ENCODE assay signal across 8 mouse cellular contexts in genomic region chr4:136602018-136602554, GRCm38 (mm10). TPM values are rescaled to one million over a fixed set of nuclear protein-coding genes. Genes with fewer than 3 reads are reported as not detected.
DNase-seq lines count a peak whose midpoint lies in the region; ATAC-seq and TF ChIP-seq lines count a peak whose summit lies in the region.
"Had no signal": no experiment of that assay in that cellular context is flagged by ENCODE, and none has a peak within 500 bp of the region (broad histone marks: within the 10 kb centered on the region; RNA-seq: fewer than 3 reads in every experiment).

No protein-coding gene starts in this region.

- H3K9me3 ChIP-seq in embryonic facial prominence, embryonic 13.5 days: no peaks in the 10 kb centered on the region
- no peaks in the 10 kb centered on the region for H3K9me3 ChIP-seq in heart, embryonic 14.5 days (ENCODE audit: control insufficient read depth, low read length)
- H3K9me3 ChIP-seq in lung, postnatal 0 days (ENCODE audit: low read length): no peaks in the 10 kb centered on the region

- no peaks in the 10 kb centered on the region for H3K27me3 ChIP-seq in embryonic facial prominence, embryonic 13.5 days
- H3K27me3 ChIP-seq in heart, embryonic 14.5 days (ENCODE audit: control insufficient read depth, insufficient read depth, low read length): no peaks in the 10 kb centered on the region
- H3K27me3 ChIP-seq in lung, postnatal 0 days (replicated peaks; ENCODE audit: insufficient read depth, low read length): no peaks in the 10 kb centered on the region

- ATAC-seq in embryonic facial prominence, embryonic 13.5 days (ENCODE audit: insufficient number of reproducible peaks, insufficient read depth, low FRiP score, low TSS enrichment, low read depth): peak; percentile 65
- ATAC-seq in heart, embryonic 14.5 days (ENCODE audit: insufficient number of reproducible peaks, insufficient read depth, low FRiP score, low read depth): peak; percentile 62
- ATAC-seq in lung, postnatal 0 days: peak; percentile 67

- peak; percentile 64 for DNase-seq in ES-CJ7 (ENCODE audit: low read depth, low spot score)
- DNase-seq in adrenal gland, postnatal 25 days: peak; percentile 45
- DNase-seq in kidney, postnatal 36 days: peak; percentile 14 to 57
- peak; percentile 54 for DNase-seq in lung, postnatal 0 days (ENCODE audit: low spot score)
- DNase-seq in retina, postnatal 1 day: peak; percentile 64

- peak overlapping the region; percentile 64 for H3K4me2 ChIP-seq in embryonic facial prominence, embryonic 13.5 days
- peak overlapping the region; percentile 73 for H3K4me2 ChIP-seq in heart, embryonic 14.5 days (ENCODE audit: low read length)
- H3K4me2 ChIP-seq in lung, postnatal 0 days (replicated peaks; ENCODE audit: low read depth, low read length): peak overlapping the region; percentile 56

- no peak for TF ChIP-seq EP300 in lung, postnatal 0 days (IDR thresholded peaks at IDR 0.05)

- 0 out of 2 replicates have a peak, but pooled peaks cover 6% of the 10 kb centered on the region for H3K36me3 ChIP-seq in embryonic facial prominence, embryonic 13.5 days
- no peaks in the 10 kb centered on the region for H3K36me3 ChIP-seq in heart, embryonic 14.5 days (ENCODE audit: control insufficient read depth, insufficient read depth, low read length)
- no peaks in the 10 kb centered on the region for H3K36me3 ChIP-seq in lung, postnatal 0 days (ENCODE audit: insufficient read depth, low read length)

- under 1% methylated on average over 68 of the region's 68 CpGs for WGBS in embryonic facial prominence, embryonic 13.5 days
- WGBS in heart, embryonic 14.5 days: under 1% methylated on average over 57 of the region's 68 CpGs
- under 1% methylated on average over 56 of the region's 68 CpGs for WGBS in lung, postnatal 0 days

- H3K9ac ChIP-seq in embryonic facial prominence, embryonic 13.5 days: peak overlapping the region; percentile 99
- peak overlapping the region; percentile 99 for H3K9ac ChIP-seq in heart, embryonic 14.5 days (ENCODE audit: low read length)
- H3K9ac ChIP-seq in lung, postnatal 0 days (replicated peaks; ENCODE audit: low read depth): peak overlapping the region; percentile 90

- no peak for TF ChIP-seq CTCF in lung, postnatal 0 days (IDR thresholded peaks at IDR 0.05)

- peak overlapping the region; percentile 89 for H3K4me3 ChIP-seq in embryonic facial prominence, embryonic 13.5 days
- peak overlapping the region; percentile 98 to 99 for H3K4me3 ChIP-seq in heart, embryonic 14.5 days (ENCODE audit: control insufficient read depth in 1 of 2, insufficient read depth in 1 of 2, low read depth in 1 of 2, low read length in 2 of 2)
- peak overlapping the region; percentile 88 for H3K4me3 ChIP-seq in lung, postnatal 0 days (ENCODE audit: low read depth, low read length)

- peak overlapping the region; percentile 91 for H3K27ac ChIP-seq in embryonic facial prominence, embryonic 13.5 days
- peak overlapping the region; percentile 82 to 83 for H3K27ac ChIP-seq in heart, embryonic 14.5 days (replicated peaks in 1 of 2; ENCODE audit: control insufficient read depth in 1 of 2, insufficient read depth in 1 of 2, low read depth in 2 of 2, low read length in 2 of 2)
- peak overlapping the region; percentile 91 for H3K27ac ChIP-seq in lung, postnatal 0 days (ENCODE audit: low read length)

- H3K4me1 ChIP-seq in embryonic facial prominence, embryonic 13.5 days: peaks cover 18% of the 10 kb centered on the region
- peaks cover 0 to 12% of the 10 kb centered on the region in 2 experiments; a peak in 2 of 4 replicates for H3K4me1 ChIP-seq in heart, embryonic 14.5 days (ENCODE audit: control insufficient read depth in 2 of 2, insufficient read depth in 2 of 2, low read length in 2 of 2)
- H3K4me1 ChIP-seq in lung, postnatal 0 days (ENCODE audit: insufficient read depth, low read depth, low read length): peaks cover 8% of the 10 kb centered on the region; the same call in 1 of the 2 replicates

RNA-seq across cellular contexts. Expression of gene Kdm1a, which starts 0.4 kb away (rescaled TPM):
- 44.2 and 59.3 TPM in 2 replicates for total RNA-seq in adrenal gland, postnatal 25 days (2021)
- 48.4 and 49.2 TPM in 2 replicates for polyA plus RNA-seq in embryonic facial prominence, embryonic 13.5 days (2015; fragmentation: Nextera tagmentation; extraction: Ambion mirVana)
- polyA plus RNA-seq in heart, embryonic 14.5 days (2014; fragmentation: Nextera tagmentation; extraction: Ambion mirVana): 40.0 and 45.9 TPM in 2 replicates
- 21.0 TPM in 2 replicates for polyA plus RNA-seq in lung, postnatal 0 days (2015; fragmentation: Nextera tagmentation; extraction: Ambion mirVana)

RNA-seq across cellular contexts. Expression of gene Tex46, which starts 8.2 kb away (rescaled TPM):
- total RNA-seq in adrenal gland, postnatal 25 days (2021): not detected in 2 replicates
- polyA plus RNA-seq in embryonic facial prominence, embryonic 13.5 days (2015; fragmentation: Nextera tagmentation; extraction: Ambion mirVana): not detected in 2 replicates
- not detected in 2 replicates for polyA plus RNA-seq in heart, embryonic 14.5 days (2014; fragmentation: Nextera tagmentation; extraction: Ambion mirVana)
- not detected in 2 replicates for polyA plus RNA-seq in lung, postnatal 0 days (2015; fragmentation: Nextera tagmentation; extraction: Ambion mirVana)
- total RNA-seq: layer of hippocampus, adult 8-10 months had no signal

RNA-seq across cellular contexts. Expression of gene Lactbl1, which starts 20.3 kb away (rescaled TPM):
- not detected in 2 replicates for total RNA-seq in adrenal gland, postnatal 25 days (2021)
- polyA plus RNA-seq in embryonic facial prominence, embryonic 13.5 days (2015; fragmentation: Nextera tagmentation; extraction: Ambion mirVana): not detected in 2 replicates
- polyA plus RNA-seq in heart, embryonic 14.5 days (2014; fragmentation: Nextera tagmentation; extraction: Ambion mirVana): not detected in 2 replicates
- polyA plus RNA-seq in lung, postnatal 0 days (2015; fragmentation: Nextera tagmentation; extraction: Ambion mirVana): not detected in 2 replicates

Comparison
In these comparisons a context has a peak if more than half of its experiments do, and no peak if none do; other contexts are left out.
1. Peak in every context shown above with its lines: DNase-seq, ATAC-seq, H3K4me3 ChIP-seq and H3K27ac ChIP-seq.